Mouse (Mus musculus): Measurements from ENCODE around the gene 4933407L21Rik.

GRCm38 (mm10) chr1:85959889-85960276, 31.6 kb downstream of the 4933407L21Rik start:
- TF ChIP-seq ZC3H11A (IDR thresholded peaks at IDR 0.05; ENCODE audit: borderline replicate concordance, low read depth, low read length) = no peak
- TF ChIP-seq ZNF384 (IDR thresholded peaks at IDR 0.05; ENCODE audit: low read depth, low read length) = no peak
- TF ChIP-seq MAFK (IDR thresholded peaks at IDR 0.05; ENCODE audit: insufficient read depth, low read depth, low read length) = no peak
- no peak for TF ChIP-seq HCFC1 (IDR thresholded peaks at IDR 0.05; ENCODE audit: borderline replicate concordance, insufficient read depth, low read length)
- no peak for TF ChIP-seq CHD2 (IDR thresholded peaks at IDR 0.05; ENCODE audit: low read depth, low read length)
